Mouse (Mus musculus) CH12.LX (cell line): ENCODE results near the gene Gm45713. TPM values are rescaled to one million over a fixed set of nuclear protein-coding genes. Genes with fewer than 3 reads are reported as not detected.

Experiments used
- DNase-seq: peaks from one replicate; pipeline ENCODE4 v3.0.0-alpha.2; 2013; ENCODE audit errors: extremely low read depth
- H3K27ac ChIP-seq: 2 replicates; pipeline ENCODE4 v1.5.1; 2012; ENCODE audit warnings: low read depth, mild to moderate bottlenecking, control low read depth, moderate library complexity; ENCODE audit not compliant: insufficient read depth
- H3K27me3 ChIP-seq: replicated peaks from 2 replicates; pipeline ENCODE3; 2012; ENCODE audit warnings: inconsistent platforms
- H3K36me3 ChIP-seq, 2 experiments: replicated peaks in 1 of 2; 2 replicates each; pipeline versions ENCODE3 to v1.6.1; 2012; ENCODE audit warnings: inconsistent platforms in 1 of 2, low read length in 1 of 2, mild to moderate bottlenecking in 1 of 2, mixed read lengths in 1 of 2, moderate library complexity in 1 of 2; ENCODE audit not compliant: control insufficient read depth in 1 of 2, insufficient read depth in 1 of 2
- H3K4me1 ChIP-seq, 2 experiments: 2 replicates each; pipeline ENCODE4 v1.6.1; 2012; ENCODE audit warnings: inconsistent platforms in 1 of 2, moderate library complexity in 1 of 2; ENCODE audit not compliant: insufficient read depth in 2 of 2, control insufficient read depth in 1 of 2
- H3K4me2 ChIP-seq: 2 replicates; pipeline ENCODE4 v1.6.1; 2012; ENCODE audit warnings: low read depth, mild to moderate bottlenecking, control low read depth; ENCODE audit not compliant: poor library complexity, insufficient read depth, severe bottlenecking
- H3K4me3 ChIP-seq, 3 experiments: fragments of 150-350 bp in 1 of 3; sonication (generic) in 1 of 3; replicated peaks in 1 of 3; 2 replicates each; pipeline versions ENCODE3 to v1.5.1; 2011 to 2012; ENCODE audit warnings: low read depth in 2 of 3, low read length in 2 of 3, mild to moderate bottlenecking in 2 of 3, moderate library complexity in 2 of 3, control low read depth in 1 of 3, improper control_type of control experiment in 1 of 3, inconsistent platforms in 1 of 3, mixed read lengths in 1 of 3; ENCODE audit not compliant: poor library complexity in 1 of 3
- H3K79me2 ChIP-seq: replicated peaks from 2 replicates; pipeline ENCODE4 v1.6.1; 2012; ENCODE audit warnings: mild to moderate bottlenecking, moderate library complexity; ENCODE audit not compliant: control insufficient read depth, poor library complexity, insufficient read depth, severe bottlenecking; ENCODE audit errors: extremely low read depth
- H3K9ac ChIP-seq: 2 replicates; pipeline ENCODE4 v1.6.1; 2012; ENCODE audit warnings: low read depth, mild to moderate bottlenecking, control low read depth, moderate library complexity; ENCODE audit not compliant: insufficient read depth
- H3K9me3 ChIP-seq: replicated peaks from 2 replicates; pipeline ENCODE3; 2012; ENCODE audit warnings: low read length, inconsistent platforms, mixed read lengths
- CTCF ChIP-seq, 2 experiments: IDR thresholded peaks in 1 of 2; conservative IDR thresholded peaks in 1 of 2; 2 replicates each; pipeline ENCODE4 v1.5.1; 2011 to 2012; ENCODE audit warnings: low read depth in 2 of 2, low read length in 2 of 2, improper control_type of control experiment in 1 of 2, inconsistent platforms in 1 of 2, mild to moderate bottlenecking in 1 of 2, moderate library complexity in 1 of 2
- E2F4 ChIP-seq: IDR thresholded peaks from 2 replicates; pipeline ENCODE4 v1.6.1; 2011; ENCODE audit warnings: low read depth, low read length, improper control_type of control experiment; ENCODE audit not compliant: insufficient replicate concordance
- JUND ChIP-seq: conservative IDR thresholded peaks from 2 replicates; pipeline ENCODE4 v1.6.1; 2011; ENCODE audit warnings: low read depth, low read length, improper control_type of control experiment
- MAX ChIP-seq: IDR thresholded peaks from 2 replicates; pipeline ENCODE4 v1.6.1; 2011; ENCODE audit warnings: low read length, improper control_type of control experiment
- MAZ ChIP-seq: IDR thresholded peaks from 2 replicates; pipeline ENCODE4 v1.6.1; 2012; ENCODE audit warnings: low read depth, mild to moderate bottlenecking, inconsistent platforms, low read length, improper control_type of control experiment, moderate library complexity
- MYC ChIP-seq: IDR thresholded peaks from 2 replicates; pipeline ENCODE4 v1.6.1; 2011; ENCODE audit warnings: low read depth, mild to moderate bottlenecking, improper control_type of control experiment, low read length
- NELFE ChIP-seq: IDR thresholded peaks from 2 replicates; pipeline ENCODE4 v1.6.1; 2011; ENCODE audit warnings: low read depth, low read length, improper control_type of control experiment
- POLR2A ChIP-seq: IDR thresholded peaks from 2 replicates; pipeline ENCODE4 v1.6.1; 2011; ENCODE audit warnings: low read depth, mild to moderate bottlenecking, improper control_type of control experiment, low read length
- RAD21 ChIP-seq: IDR thresholded peaks from 2 replicates; pipeline ENCODE4 v1.6.1; 2011; ENCODE audit warnings: low read depth, mild to moderate bottlenecking, low read length, improper control_type of control experiment, moderate library complexity
- RCOR1 ChIP-seq: conservative IDR thresholded peaks from 2 replicates; pipeline ENCODE4 v1.6.1; 2012; ENCODE audit warnings: low read depth, mild to moderate bottlenecking, inconsistent platforms, low read length, improper control_type of control experiment
- SMC3 ChIP-seq: IDR thresholded peaks from 2 replicates; pipeline ENCODE4 v1.6.1; 2011; ENCODE audit warnings: low read depth, low read length, improper control_type of control experiment
- TBP ChIP-seq: conservative IDR thresholded peaks from 2 replicates; pipeline ENCODE4 v1.6.1; 2011; ENCODE audit warnings: low read depth, low read length, improper control_type of control experiment
- TCF12 ChIP-seq: IDR thresholded peaks from 2 replicates; pipeline ENCODE4 v1.6.1; 2014; ENCODE audit warnings: low read depth, mild to moderate bottlenecking, inconsistent platforms, low read length, improper control_type of control experiment
- UBTF ChIP-seq: IDR thresholded peaks from 2 replicates; pipeline ENCODE4 v1.6.1; 2012; ENCODE audit warnings: low read depth, mild to moderate bottlenecking, inconsistent platforms, low read length, improper control_type of control experiment, moderate library complexity
- USF1 ChIP-seq: IDR thresholded peaks from 2 replicates; pipeline ENCODE4 v1.6.1; 2014; ENCODE audit warnings: low read depth, mild to moderate bottlenecking, inconsistent platforms, low read length, improper control_type of control experiment
- ZKSCAN1 ChIP-seq: IDR thresholded peaks from 2 replicates; pipeline ENCODE4 v1.6.1; 2012; ENCODE audit warnings: low read depth, inconsistent platforms, low read length, improper control_type of control experiment, borderline replicate concordance
- dilution Hi-C: fragments of 300-500 bp; cut with MboI; formaldehyde crosslinking; loops from 2 replicates; pipeline ENCODE4 v1.14.3; 2020; ENCODE audit warnings: low sequenced_read_pairs; ENCODE audit not compliant: extremely low pct_unique_long_range_greater_than_20kb, extremely low pct_ligation_motif_present
- in situ Hi-C: fragments of 300-500 bp; cut with MboI; formaldehyde crosslinking; loops from 3 replicates; pipeline ENCODE4 v1.14.3; 2019; ENCODE audit warnings: low sequenced_read_pairs, low pct_ligation_motif_present, low pct_unique_long_range_greater_than_20kb, mixed read lengths
- polyA plus RNA-seq: library from polyadenylated mRNA; unstranded; fragments of >175 nt; gene quantifications from 2 replicates; pipeline ENCODE4 v1.2.1, GENCODE M21; 2012; ENCODE audit warnings: low read depth; ENCODE audit not compliant: insufficient read length
- total RNA-seq, 2 experiments: library from RNA; depleted of rRNA; stranded (reverse); fragments of 300-350 nt in 1 of 2; fragments of >200 nt in 1 of 2; gene quantifications; 2 replicates each; pipeline ENCODE4 v1.2.3; 2012 to 2014

The Gm45713 gene
- total and polyA plus RNA-seq, 3 experiments = 2.2 TPM; not detected in 2

DNA sequence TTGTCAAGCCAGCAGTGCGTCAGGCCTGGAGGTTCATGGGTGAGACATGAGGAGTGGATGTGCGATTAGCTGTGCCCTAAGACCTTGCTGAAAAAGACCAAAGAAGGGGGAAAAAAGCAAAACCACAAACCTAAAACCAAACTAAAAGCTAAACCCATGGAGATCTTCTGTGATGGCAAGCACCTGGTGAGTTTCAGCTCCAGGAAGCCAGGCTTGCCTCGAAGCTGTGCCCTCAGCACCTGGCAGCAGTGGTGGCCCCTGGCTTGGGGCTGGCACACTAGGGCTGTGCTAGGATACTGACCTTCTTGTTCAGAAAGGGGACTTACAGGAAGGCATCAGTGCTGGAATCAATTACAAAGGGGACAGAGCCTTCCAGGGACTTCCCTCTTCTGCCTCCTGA lies 5.3 kb upstream of the Gm45713 start:
- H3K27ac ChIP-seq = no peak overlapping the region

DNA sequence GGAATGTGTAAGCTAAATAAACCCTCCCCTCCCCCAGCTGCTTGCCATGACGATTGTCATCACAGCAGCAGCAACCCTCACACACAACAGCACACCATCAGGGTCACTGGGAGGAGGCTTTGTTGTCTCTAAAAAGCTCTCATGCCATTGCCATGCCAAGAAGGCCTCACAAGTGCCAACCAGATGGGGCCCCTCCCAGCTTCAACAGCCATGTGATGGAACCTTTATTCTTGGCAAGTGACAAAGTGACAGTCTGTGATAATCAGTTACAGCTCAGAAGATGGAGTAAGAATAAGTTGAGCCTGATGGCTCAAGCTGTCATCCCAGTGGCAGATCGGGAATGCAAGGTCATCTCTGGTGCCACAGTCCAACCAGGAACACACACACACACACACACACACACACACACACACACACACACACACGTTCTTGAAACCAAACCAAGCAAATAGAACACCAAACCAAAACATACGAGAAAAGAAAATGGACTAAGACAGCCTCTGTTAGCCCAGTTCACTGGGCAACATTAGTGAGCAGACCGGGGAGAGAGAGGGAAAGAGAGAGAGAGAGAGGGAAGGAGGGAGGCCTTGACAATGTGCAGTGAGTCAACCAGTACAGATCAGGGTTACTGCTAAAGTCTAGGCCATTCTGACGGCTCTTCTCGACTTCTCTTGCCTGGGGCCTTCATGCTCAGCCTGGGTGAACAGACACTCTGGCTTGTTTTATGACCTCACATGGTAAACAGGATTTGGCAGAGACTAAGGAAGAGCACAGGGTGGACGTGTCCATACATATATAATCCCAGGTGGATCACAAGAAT lies 4.1 kb upstream of the Gm45713 start:
- Histone ChIP-seq H3K27ac (no peak overlapping the region), H3K9ac (no peak overlapping the region), H3K4me1 (peaks cover 2 to 23% of the 10 kb centered on the region in 2 experiments; a peak in 3 of 4 replicates), H3K79me2 (no peaks in the 10 kb centered on the region), H3K27me3 (no peaks in the 10 kb centered on the region), H3K9me3 (no peaks in the 10 kb centered on the region), H3K4me2 (no peak overlapping the region), H3K36me3 (peaks cover 12 to 44% of the 10 kb centered on the region in 2 experiments), H3K4me3 (no peak overlapping the region)
- DNase-seq = no peak
- in situ Hi-C loops = no loop called here
- TF ChIP-seq CTCF (conservative IDR thresholded peaks at IDR 0.05 in 1 of 2, IDR thresholded peaks at IDR 0.05 in 1 of 2; ENCODE audit: low read depth in 2 of 2, low read length in 2 of 2) (no peak), MAX (no peak), ZKSCAN1 (no peak), POLR2A (no peak), JUND (no peak), USF1 (no peak), E2F4 (no peak)
- dilution Hi-C loops = no loop called here

More for the DNA sequence above, 5.3 kb upstream of the Gm45713 start:
- Histone ChIP-seq H3K4me3 (no peak overlapping the region), H3K27me3 (no peaks in the 10 kb centered on the region), H3K4me1 (peaks cover 0 to 17% of the 10 kb centered on the region in 2 experiments; a peak in 2 of 4 replicates), H3K9me3 (no peaks in the 10 kb centered on the region), H3K9ac (no peak overlapping the region), H3K79me2 (no peaks in the 10 kb centered on the region), H3K4me2 (no peak overlapping the region), H3K36me3 (peaks cover 12 to 56% of the 10 kb centered on the region in 2 experiments)
- no peak for DNase-seq
- TF ChIP-seq NELFE (no peak), MYC (no peak), JUND (no peak), CTCF (conservative IDR thresholded peaks at IDR 0.05 in 1 of 2, IDR thresholded peaks at IDR 0.05 in 1 of 2; ENCODE audit: low read depth in 2 of 2, low read length in 2 of 2) (no peak), SMC3 (no peak), UBTF (no peak), RCOR1 (no peak), TBP (no peak), MAZ (no peak), TCF12 (no peak), RAD21 (no peak), MAX (no peak)
- in situ Hi-C loops (no loop called here), dilution Hi-C loops (no loop called here)
